Comparison of ENCODE assay signal across 9 mouse cellular contexts in genomic region chr5:135465833-135466291, GRCm38 (mm10).
DNase-seq lines count a peak whose midpoint lies in the region; ATAC-seq and TF ChIP-seq lines count a peak whose summit lies in the region.
"Had no signal": no experiment of that assay in that cellular context is flagged by ENCODE, and none has a peak within 500 bp of the region (broad histone marks: within the 10 kb centered on the region; RNA-seq: fewer than 3 reads in every experiment).

No protein-coding gene starts in this region.

- 63% methylated on average over 7 of the region's 7 CpGs for WGBS in lung, embryonic 14.5 days
- WGBS in forebrain, embryonic 10.5 days = 58% methylated on average over 7 of the region's 7 CpGs
- 54% methylated on average over 7 of the region's 7 CpGs for WGBS in heart, postnatal 0 days
- WGBS in macrophage (ENCODE audit: missing documents) = 56% methylated on average over 7 of the region's 7 CpGs

- no peak overlapping the region for H3K4me3 ChIP-seq in lung, embryonic 14.5 days (ENCODE audit: low read depth, low read length)
- H3K4me3 ChIP-seq in forebrain, embryonic 10.5 days = no peak overlapping the region
- H3K4me3 ChIP-seq in heart, postnatal 0 days (ENCODE audit: low read depth, low read length) = no peak overlapping the region
- H3K4me3 ChIP-seq in macrophage (ENCODE audit: inconsistent target) = no peak overlapping the region

- no peaks in the 10 kb centered on the region for H3K27me3 ChIP-seq in lung, embryonic 14.5 days (ENCODE audit: insufficient read depth, low read length)
- H3K27me3 ChIP-seq in forebrain, embryonic 10.5 days (ENCODE audit: poor library complexity, severe bottlenecking) = no peaks in the 10 kb centered on the region
- no peaks in the 10 kb centered on the region for H3K27me3 ChIP-seq in heart, postnatal 0 days (ENCODE audit: control insufficient read depth, insufficient read depth, low read length)

- H3K36me3 ChIP-seq in lung, embryonic 14.5 days (ENCODE audit: insufficient read depth) = peaks cover 5% of the 10 kb centered on the region; the same call in 1 of the 2 replicates
- peaks cover 88% of the 10 kb centered on the region for H3K36me3 ChIP-seq in forebrain, embryonic 10.5 days (replicated peaks)
- no peaks in the 10 kb centered on the region for H3K36me3 ChIP-seq in heart, postnatal 0 days (replicated peaks; ENCODE audit: control insufficient read depth, insufficient read depth, low read length)
- H3K36me3 ChIP-seq in macrophage (ENCODE audit: inconsistent target) = no peaks in the 10 kb centered on the region
- H3K36me3 ChIP-seq: G1E had no signal

- H3K79me2 ChIP-seq in macrophage (ENCODE audit: inconsistent target) = peaks cover 92% of the 10 kb centered on the region

- DNase-seq in lung, embryonic 14.5 days = peak; percentile 33
- no peak for DNase-seq in lung, adult 18-20 months
- DNase-seq in forebrain, embryonic 10.5 days (ENCODE audit: extremely low spot score, low spot score) = no peak
- peak; percentile 64 for DNase-seq in heart, postnatal 0 days (ENCODE audit: low spot score)
- DNase-seq in kidney, postnatal 4 days = peak; percentile 34 to 61
- no peak for DNase-seq in MN1 (ENCODE audit: low spot score)

- TF ChIP-seq CTCF in lung, embryonic 14.5 days (IDR thresholded peaks at IDR 0.05; ENCODE audit: low read depth) = no peak
- TF ChIP-seq CTCF in heart, postnatal 0 days (IDR thresholded peaks at IDR 0.05; ENCODE audit: low read depth) = no peak

- H3K4me1 ChIP-seq in lung, embryonic 14.5 days (ENCODE audit: insufficient read depth) = no peaks in the 10 kb centered on the region
- peaks cover 11% of the 10 kb centered on the region for H3K4me1 ChIP-seq in forebrain, embryonic 10.5 days
- no peaks in the 10 kb centered on the region; the same call in 1 of the 2 replicates for H3K4me1 ChIP-seq in heart, postnatal 0 days (ENCODE audit: control insufficient read depth, insufficient read depth)

- H3K4me2 ChIP-seq in lung, embryonic 14.5 days = no peak overlapping the region
- no peak overlapping the region; the same call in 1 of the 2 replicates for H3K4me2 ChIP-seq in heart, postnatal 0 days (ENCODE audit: low read depth, low read length)

- peak overlapping the region; percentile 1; the same call in 1 of the 2 replicates for H3K27ac ChIP-seq in lung, embryonic 14.5 days (ENCODE audit: low read depth)
- H3K27ac ChIP-seq in forebrain, embryonic 10.5 days = peak overlapping the region; percentile 48
- H3K27ac ChIP-seq in heart, postnatal 0 days (ENCODE audit: low read depth) = peak overlapping the region; percentile 84
- H3K27ac ChIP-seq in macrophage = peak overlapping the region; percentile 96

- ATAC-seq in lung, embryonic 14.5 days (ENCODE audit: insufficient read depth) = no peak
- peak; percentile 86 for ATAC-seq in heart, postnatal 0 days (ENCODE audit: insufficient read depth, low read depth)
- no peak for ATAC-seq in erythroblast, adult 5-6 weeks (replicated peaks; ENCODE audit: low FRiP score, poor library complexity, severe bottlenecking)

- TF ChIP-seq EP300 in heart, postnatal 0 days (IDR thresholded peaks at IDR 0.05; ENCODE audit: low read depth) = peak; percentile 55

- no peak overlapping the region for H3K9ac ChIP-seq in lung, embryonic 14.5 days
- no peak overlapping the region for H3K9ac ChIP-seq in heart, postnatal 0 days (replicated peaks; ENCODE audit: low read depth, low read length)

- no peaks in the 10 kb centered on the region for H3K9me3 ChIP-seq in lung, embryonic 14.5 days (ENCODE audit: low read depth, low read length)
- H3K9me3 ChIP-seq in forebrain, embryonic 10.5 days = peaks cover 11% of the 10 kb centered on the region; the same call in 1 of the 2 replicates
- H3K9me3 ChIP-seq in heart, postnatal 0 days (replicated peaks; ENCODE audit: control insufficient read depth, low read length) = no peaks in the 10 kb centered on the region
- H3K9me3 ChIP-seq: G1E had no signal

Comparison
In these comparisons a context has a peak if more than half of its experiments do, and no peak if none do; other contexts are left out.
1. DNase-seq: peak in lung, embryonic 14.5 days (single experiment), heart, postnatal 0 days (single experiment) and kidney, postnatal 4 days (2 of 2); none in lung, adult 18-20 months (0 of 2), forebrain, embryonic 10.5 days (single experiment) and MN1 (single experiment).
2. H3K27ac ChIP-seq: peak in every context shown above with its lines; median percentile 96 in macrophage; 84 in heart, postnatal 0 days; 48 in forebrain, embryonic 10.5 days; 1 in lung, embryonic 14.5 days.